In genomic region chr1:39367601-39368266, GRCm38 (mm10) we compare ENCODE assay signal across 8 mouse cellular contexts. TPM values are rescaled to one million over a fixed set of nuclear protein-coding genes. Genes with fewer than 3 reads are reported as not detected.
A peak's percentile ranks its signal among the peaks of the same experiment; 100 is the strongest.
DNase-seq lines count a peak whose midpoint lies in the region; ATAC-seq and TF ChIP-seq lines count a peak whose summit lies in the region.

TSS of gene Rpl31 (plus strand) at chr1:39367842.

- H3K4me2 ChIP-seq in hindbrain, embryonic 13.5 days, result peak within 1 kb of the TSS; percentile 72

- WGBS in hindbrain, embryonic 13.5 days, result under 1% methylated on average over 58 of the region's 62 CpGs

- peaks cover 20% of the 10 kb centered on the region for H3K4me1 ChIP-seq in hindbrain, embryonic 13.5 days (replicated peaks)

- in situ Hi-C loops in Patski (cut with MboI; ENCODE audit: low pct_unique_long_range_greater_than_20kb), result no loop called here

- POLR2A ChIA-PET in Patski (lab: Charles Lee), result no interaction called here

- peak within 1 kb of the TSS; percentile 94 for H3K27ac ChIP-seq in hindbrain, embryonic 13.5 days

- peak; percentile 97 for ATAC-seq in Patski
- ATAC-seq in hindbrain, embryonic 13.5 days (ENCODE audit: low FRiP score), result peak; percentile 99

- CTCF ChIA-PET in Patski (lab: Charles Lee), result no interaction called here

- peaks cover 34% of the 10 kb centered on the region for H3K36me3 ChIP-seq in hindbrain, embryonic 13.5 days

- H3K4me3 ChIP-seq in hindbrain, embryonic 13.5 days, result peak within 1 kb of the TSS; percentile 78

- H3K9me3 ChIP-seq in hindbrain, embryonic 13.5 days, result no peaks in the 10 kb centered on the region

- peak; percentile 46 for DNase-seq in Patski (ENCODE audit: low read depth, low spot score)
- peak; percentile 97 for DNase-seq in cerebellum, postnatal 14 days
- peak; percentile 96 to 99 for DNase-seq in frontal cortex, postnatal 14 days (ENCODE audit: low spot score in 2 of 2)
- peak; percentile 88 to 94 for DNase-seq in layer of hippocampus, postnatal 25 days (ENCODE audit: extremely low spot score in 1 of 2, low spot score in 1 of 2)
- DNase-seq in lung, postnatal 25 days (ENCODE audit: low spot score), result peak; percentile 98
- DNase-seq in retina, embryonic 14.5 days (ENCODE audit: low spot score), result peak; percentile 98
- peak; percentile 98 for DNase-seq in thymus, postnatal 4 days

- H3K9ac ChIP-seq in hindbrain, embryonic 13.5 days, result peak within 1 kb of the TSS; percentile 97

- TF ChIP-seq CTCF in Patski (IDR thresholded peaks at IDR 0.05), result no peak

- H3K27me3 ChIP-seq in Patski, result no peaks in the 10 kb centered on the region
- H3K27me3 ChIP-seq in hindbrain, embryonic 13.5 days, result no peaks in the 10 kb centered on the region

RNA-seq across cellular contexts. Expression of gene Rpl31, which starts in this region (rescaled TPM):
- 452 TPM for polyA plus RNA-seq in Patski (2021)
- polyA plus RNA-seq in hindbrain, embryonic 13.5 days (2015; fragmentation: Nextera tagmentation; extraction: Ambion mirVana), result 394 and 397 TPM in 2 replicates
- total RNA-seq in layer of hippocampus, postnatal 25 days (2021), result 100 to 1,000 TPM; 535 to 544 TPM

Comparison
In these comparisons a context has a peak if more than half of its experiments do, and no peak if none do; other contexts are left out.
1. Peak in every context shown above with its lines: DNase-seq, ATAC-seq, H3K4me3 ChIP-seq and H3K27ac ChIP-seq.
2. DNase-seq: peak in every context shown above with its lines; median percentile 98 in lung, postnatal 25 days; 98 in retina, embryonic 14.5 days; 98 in thymus, postnatal 4 days; 98 in frontal cortex, postnatal 14 days; 97 in cerebellum, postnatal 14 days; 91 in layer of hippocampus, postnatal 25 days; 46 in Patski.